Mouse (Mus musculus) midbrain, embryonic 13.5 days (tissue): ENCODE measurements around the gene Eva1a. TPM values are rescaled to one million over a fixed set of nuclear protein-coding genes. Genes with fewer than 3 reads are reported as not detected.
A peak's percentile ranks its signal among the peaks of the same experiment; 100 is the strongest.

Source experiments
- ATAC-seq: fragments of 200-750 bp; cut with Nextera tagmentation; 2 replicates; pipeline ENCODE4 v1.8.0; 2017; ENCODE audit warnings: mild to moderate bottlenecking, moderate TSS enrichment, moderate library complexity
- H3K27ac ChIP-seq: fragments of 300-500 bp; sonication (generic); 2 replicates; pipeline ENCODE4 v1.5.1; 2015; ENCODE audit warnings: inconsistent platforms, mild to moderate bottlenecking, moderate library complexity
- H3K27me3 ChIP-seq: fragments of 300-500 bp; sonication (generic); 2 replicates; pipeline ENCODE4 v1.6.1; 2015; ENCODE audit warnings: mild to moderate bottlenecking, inconsistent platforms
- H3K36me3 ChIP-seq: fragments of 300-500 bp; sonication (generic); 2 replicates; pipeline ENCODE4 v1.6.1; 2015; ENCODE audit warnings: mild to moderate bottlenecking, inconsistent platforms
- H3K4me1 ChIP-seq: fragments of 300-500 bp; sonication (generic); replicated peaks from 2 replicates; pipeline ENCODE4 v1.6.1; 2015; ENCODE audit warnings: inconsistent platforms
- H3K4me2 ChIP-seq: fragments of 300-500 bp; sonication (generic); replicated peaks from 2 replicates; pipeline ENCODE4 v1.6.1; 2015; ENCODE audit warnings: moderate library complexity, mild to moderate bottlenecking, inconsistent platforms
- H3K4me3 ChIP-seq: fragments of 300-500 bp; sonication (generic); replicated peaks from 2 replicates; pipeline ENCODE4 v1.5.1; 2015; ENCODE audit warnings: mild to moderate bottlenecking, inconsistent platforms
- H3K9ac ChIP-seq: fragments of 300-500 bp; sonication (generic); replicated peaks from 2 replicates; pipeline ENCODE4 v1.6.1; 2015; ENCODE audit warnings: mild to moderate bottlenecking, inconsistent platforms
- H3K9me3 ChIP-seq: fragments of 300-500 bp; sonication (generic); 2 replicates; pipeline ENCODE4 v1.6.1; 2016; ENCODE audit warnings: mild to moderate bottlenecking, inconsistent platforms
- WGBS: fragments of 180-500 bp; shearing (Covaris S2); methylation state at CpG from one replicate; pipeline ENCODE4 v1.1.7; 2015; 5-methylcytosine and 5-hydroxymethylcytosine counted together
- polyA plus RNA-seq: library from polyadenylated mRNA; unstranded; fragments of >200 nt; fragmentation: Nextera tagmentation; extraction: Ambion mirVana; gene quantifications from 2 replicates; pipeline ENCODE4 v1.2.1, GENCODE M21; 2015

Eva1a gene
- polyA plus RNA-seq, 1 experiment from 2014 or later = 0.79 TPM

DNA sequence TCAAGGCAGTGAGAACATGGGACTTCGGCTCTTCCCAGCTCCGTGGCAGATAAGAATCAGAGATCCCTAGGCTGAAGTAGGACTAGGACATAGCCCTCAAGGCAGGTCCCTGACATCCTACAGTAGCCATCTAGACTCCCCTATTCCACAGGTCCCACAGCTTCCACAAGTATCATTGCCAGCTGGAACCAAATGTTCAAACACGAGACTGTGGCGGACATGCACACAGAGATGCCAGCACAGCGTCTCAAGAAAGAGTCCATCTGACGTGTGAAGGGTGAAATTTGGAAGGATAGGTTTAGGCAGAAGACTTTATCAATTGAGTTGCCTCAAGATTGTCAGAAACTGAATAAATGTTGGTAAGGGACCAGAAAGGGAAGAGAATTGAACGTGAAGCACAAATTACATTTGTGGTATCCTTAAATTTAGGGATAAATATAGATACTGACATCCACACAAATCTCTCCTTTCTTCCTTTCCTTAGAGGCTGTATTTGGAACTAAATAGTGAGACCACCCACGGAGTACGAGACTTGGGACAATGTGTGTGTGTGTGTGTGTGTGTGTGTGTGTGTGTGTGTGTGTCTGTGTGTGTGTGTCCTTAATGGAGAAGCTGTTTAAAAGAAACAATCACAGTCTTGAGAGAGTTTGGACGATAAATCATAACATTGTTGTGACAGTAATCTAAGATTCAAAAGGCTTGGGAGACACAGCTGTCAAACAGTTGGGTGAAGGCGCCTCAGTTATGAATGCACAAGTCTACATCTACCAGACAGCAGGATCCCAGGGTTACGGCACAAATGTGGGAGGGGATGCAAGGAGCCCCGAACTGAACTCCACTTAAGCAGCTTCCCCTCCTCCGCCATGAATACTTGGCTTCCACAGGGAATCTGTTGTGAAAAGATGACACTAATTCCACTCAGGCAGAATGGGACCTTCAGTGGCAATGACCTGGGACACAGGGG, 71.6 kb downstream of the Eva1a start:
- Histone ChIP-seq H3K27ac (no peak overlapping the region), H3K4me3 (no peak overlapping the region)
- 65% methylated on average over 14 of the region's 14 CpGs for WGBS

GRCm38 (mm10) chr6:82115335-82115965, 74.6 kb downstream of the Eva1a start:
- WGBS = 83% methylated on average over 3 of the region's 3 CpGs
- no peaks in the 10 kb centered on the region for H3K27me3 ChIP-seq
- H3K9me3 ChIP-seq = no peaks in the 10 kb centered on the region
- H3K36me3 ChIP-seq = no peaks in the 10 kb centered on the region
- H3K9ac ChIP-seq = no peak overlapping the region
- no peak for ATAC-seq
- no peak overlapping the region for H3K4me2 ChIP-seq
- H3K27ac ChIP-seq = no peak overlapping the region
- H3K4me1 ChIP-seq = 0 out of 2 replicates have a peak, but pooled peaks cover 3% of the 10 kb centered on the region
- H3K4me3 ChIP-seq = no peak overlapping the region

More for the DNA sequence above, 71.6 kb downstream of the Eva1a start:
- no peaks in the 10 kb centered on the region for H3K9me3 ChIP-seq
- H3K9ac ChIP-seq = no peak overlapping the region
- no peak for ATAC-seq
- H3K4me1 ChIP-seq = no peaks in the 10 kb centered on the region
- no peaks in the 10 kb centered on the region for H3K27me3 ChIP-seq
- H3K4me2 ChIP-seq = no peak overlapping the region
- no peaks in the 10 kb centered on the region for H3K36me3 ChIP-seq

DNA sequence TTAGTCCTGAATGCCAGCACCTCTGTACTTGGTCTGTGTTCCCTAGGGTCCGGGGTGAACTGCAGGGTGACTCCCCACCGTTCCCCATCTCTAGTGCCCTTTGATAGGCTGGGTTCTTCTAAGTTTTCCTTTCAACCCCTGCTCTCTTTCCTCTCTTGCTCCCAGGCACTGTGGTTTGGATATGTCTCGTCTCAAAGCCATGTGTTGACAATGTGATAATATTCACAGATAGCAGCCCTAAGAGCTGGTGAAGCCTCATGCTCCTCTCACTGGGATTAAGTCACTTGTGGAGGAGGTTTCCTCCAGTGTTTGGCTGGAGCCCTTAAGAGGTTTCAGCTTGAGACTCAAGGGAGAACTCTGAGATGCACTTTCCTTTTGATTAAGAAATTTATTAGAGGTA, 75.3 kb downstream of the Eva1a start:
- Histone ChIP-seq H3K27me3 (no peaks in the 10 kb centered on the region), H3K36me3 (no peaks in the 10 kb centered on the region), H3K9me3 (no peaks in the 10 kb centered on the region), H3K4me1 (0 out of 2 replicates have a peak, but pooled peaks cover 3% of the 10 kb centered on the region), H3K4me2 (no peak overlapping the region), H3K9ac (no peak overlapping the region), H3K4me3 (no peak overlapping the region), H3K27ac (no peak overlapping the region)
- ATAC-seq = no peak
- 76% methylated on average over 3 of the region's 3 CpGs for WGBS

DNA sequence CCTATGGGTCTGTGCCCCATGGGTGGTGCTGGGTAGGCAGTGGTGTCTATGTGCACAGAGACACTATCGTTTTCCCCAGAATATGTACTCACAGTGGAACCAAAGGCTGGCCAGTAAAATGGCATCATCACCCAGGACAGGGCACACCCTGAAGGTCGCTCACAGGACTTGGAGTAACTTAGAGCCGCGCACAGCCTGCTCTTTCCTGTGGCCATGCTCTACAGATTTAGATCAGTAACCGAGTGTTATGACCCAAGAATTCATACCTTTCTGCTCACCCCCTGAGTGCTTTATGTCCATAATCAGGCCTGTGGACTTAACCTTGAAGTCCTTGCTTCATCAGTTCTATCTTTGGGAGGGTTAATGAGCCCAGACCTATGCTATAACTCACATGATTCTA, 77.0 kb downstream of the Eva1a start:
- Histone ChIP-seq H3K4me2 (no peak overlapping the region), H3K4me1 (0 out of 2 replicates have a peak, but pooled peaks cover 3% of the 10 kb centered on the region), H3K9ac (no peak overlapping the region), H3K9me3 (no peaks in the 10 kb centered on the region), H3K27ac (no peak overlapping the region), H3K36me3 (no peaks in the 10 kb centered on the region), H3K27me3 (no peaks in the 10 kb centered on the region), H3K4me3 (no peak overlapping the region)
- ATAC-seq = no peak
- 88% methylated on average over 5 of the region's 5 CpGs for WGBS

DNA sequence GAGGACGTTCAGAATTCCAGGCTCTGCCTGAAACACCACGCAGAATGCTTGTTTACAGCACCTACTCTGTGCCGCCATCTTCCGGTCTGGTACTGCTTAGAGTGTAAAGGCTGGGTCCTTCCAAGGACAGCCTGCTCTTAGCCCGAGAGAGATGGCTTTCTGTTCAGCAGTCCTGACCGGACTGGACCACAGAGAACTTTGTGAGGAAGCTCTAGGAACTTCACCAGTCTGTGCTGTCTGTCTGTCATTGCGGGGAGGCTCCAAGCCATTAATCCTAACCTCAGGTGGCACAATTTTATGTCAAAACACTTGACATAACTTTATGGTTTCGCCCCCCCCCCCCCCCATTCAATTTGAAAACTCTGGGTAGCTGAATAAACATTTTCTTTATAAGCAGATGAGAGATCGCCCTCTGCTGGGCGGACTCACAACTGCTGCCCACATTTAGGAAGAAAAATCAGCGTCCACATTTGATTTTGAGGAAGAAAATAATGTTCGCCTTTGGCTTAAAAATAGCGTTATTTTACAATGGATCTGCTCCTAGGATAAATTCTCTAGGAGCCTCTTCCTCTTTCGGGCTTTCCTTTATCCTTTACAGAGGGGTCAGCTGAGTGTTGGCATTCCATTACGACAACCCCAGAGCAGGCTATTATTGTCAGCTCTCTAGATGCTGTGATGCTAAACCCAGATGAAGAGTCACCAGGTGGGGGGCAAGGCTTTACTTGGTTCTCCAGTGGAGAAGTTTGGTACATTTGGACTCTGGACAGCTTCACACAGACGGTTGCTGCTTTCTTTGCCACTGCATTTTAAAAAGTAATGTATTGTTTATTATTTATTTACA, 78.7 kb downstream of the Eva1a start:
- H3K27ac ChIP-seq = no peak overlapping the region
- WGBS = 20% methylated on average over 16 of the region's 16 CpGs
- ATAC-seq = peak; percentile 79
- H3K4me1 ChIP-seq = 0 out of 2 replicates have a peak, but pooled peaks cover 3% of the 10 kb centered on the region
- no peaks in the 10 kb centered on the region for H3K9me3 ChIP-seq
- H3K36me3 ChIP-seq = no peaks in the 10 kb centered on the region
- no peaks in the 10 kb centered on the region for H3K27me3 ChIP-seq
- 0 out of 2 replicates have a peak overlapping the region, but pooled peaks have one; percentile 21 for H3K9ac ChIP-seq
- peak overlapping the region; percentile 9 for H3K4me3 ChIP-seq
- H3K4me2 ChIP-seq = peak overlapping the region; percentile 33

DNA sequence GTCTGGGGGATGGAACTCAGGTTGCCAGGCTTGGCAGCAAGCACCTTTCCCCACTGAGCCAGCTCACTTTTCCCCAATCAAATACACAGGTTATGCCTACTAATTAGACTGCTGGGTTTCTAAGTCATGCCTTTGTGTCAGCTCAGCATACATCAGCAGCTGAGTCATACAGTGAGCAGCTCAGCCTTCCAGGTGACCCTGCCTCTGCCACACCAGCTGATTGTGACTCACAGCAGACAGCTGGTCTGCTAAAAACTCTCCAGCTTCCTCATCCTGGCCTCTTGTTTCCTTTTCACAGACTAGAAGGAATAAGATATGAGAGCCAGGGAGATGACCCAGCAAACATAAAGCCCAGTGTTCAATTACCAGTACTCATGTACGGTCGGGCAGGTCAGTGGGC, 84.3 kb downstream of the Eva1a start:
- Histone ChIP-seq H3K4me2 (no peak overlapping the region), H3K27me3 (no peaks in the 10 kb centered on the region), H3K4me1 (no peaks in the 10 kb centered on the region), H3K9ac (no peak overlapping the region), H3K36me3 (no peaks in the 10 kb centered on the region), H3K27ac (no peak overlapping the region), H3K9me3 (no peaks in the 10 kb centered on the region), H3K4me3 (no peak overlapping the region)
- ATAC-seq = no peak
- 92% methylated on average over 2 of the region's 2 CpGs for WGBS

DNA sequence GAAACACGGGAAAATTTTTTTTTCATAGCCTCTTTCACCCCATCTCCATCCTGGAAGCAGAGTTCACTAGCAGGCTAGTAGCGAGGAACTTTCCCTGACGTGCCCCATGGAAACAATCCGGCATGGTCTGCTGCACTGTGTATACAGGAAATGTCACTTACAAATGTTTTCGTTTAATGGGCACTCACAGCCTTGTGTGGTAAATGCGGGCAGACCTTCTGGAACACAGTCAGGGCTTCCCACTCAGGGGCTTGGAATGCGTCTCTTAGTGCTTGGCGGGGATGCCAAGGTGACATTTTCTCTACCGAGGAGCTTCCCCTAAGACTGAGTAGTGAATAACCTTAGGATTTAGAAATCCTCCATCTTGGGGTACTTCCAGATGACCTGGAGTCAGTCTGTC, 87.0 kb downstream of the Eva1a start:
- Histone ChIP-seq H3K4me1 (no peaks in the 10 kb centered on the region), H3K27ac (no peak overlapping the region), H3K9ac (no peak overlapping the region), H3K4me3 (no peak overlapping the region), H3K4me2 (no peak overlapping the region), H3K27me3 (no peaks in the 10 kb centered on the region), H3K36me3 (no peaks in the 10 kb centered on the region), H3K9me3 (no peaks in the 10 kb centered on the region)
- no peak for ATAC-seq
- WGBS = 82% methylated on average over 9 of the region's 9 CpGs

GRCm38 (mm10) chr6:82129630-82130217, 88.9 kb downstream of the Eva1a start:
- no peaks in the 10 kb centered on the region for H3K9me3 ChIP-seq
- H3K9ac ChIP-seq = no peak overlapping the region
- WGBS = 54% methylated on average over 9 of the region's 9 CpGs
- H3K27me3 ChIP-seq = no peaks in the 10 kb centered on the region
- H3K4me1 ChIP-seq = no peaks in the 10 kb centered on the region
- no peak overlapping the region for H3K4me2 ChIP-seq
- no peaks in the 10 kb centered on the region for H3K36me3 ChIP-seq
- ATAC-seq = peak; percentile 62; the same call in 1 of the 2 replicates
- peak overlapping the region; percentile 19; the same call in 1 of the 2 replicates for H3K27ac ChIP-seq
- no peak overlapping the region for H3K4me3 ChIP-seq

DNA sequence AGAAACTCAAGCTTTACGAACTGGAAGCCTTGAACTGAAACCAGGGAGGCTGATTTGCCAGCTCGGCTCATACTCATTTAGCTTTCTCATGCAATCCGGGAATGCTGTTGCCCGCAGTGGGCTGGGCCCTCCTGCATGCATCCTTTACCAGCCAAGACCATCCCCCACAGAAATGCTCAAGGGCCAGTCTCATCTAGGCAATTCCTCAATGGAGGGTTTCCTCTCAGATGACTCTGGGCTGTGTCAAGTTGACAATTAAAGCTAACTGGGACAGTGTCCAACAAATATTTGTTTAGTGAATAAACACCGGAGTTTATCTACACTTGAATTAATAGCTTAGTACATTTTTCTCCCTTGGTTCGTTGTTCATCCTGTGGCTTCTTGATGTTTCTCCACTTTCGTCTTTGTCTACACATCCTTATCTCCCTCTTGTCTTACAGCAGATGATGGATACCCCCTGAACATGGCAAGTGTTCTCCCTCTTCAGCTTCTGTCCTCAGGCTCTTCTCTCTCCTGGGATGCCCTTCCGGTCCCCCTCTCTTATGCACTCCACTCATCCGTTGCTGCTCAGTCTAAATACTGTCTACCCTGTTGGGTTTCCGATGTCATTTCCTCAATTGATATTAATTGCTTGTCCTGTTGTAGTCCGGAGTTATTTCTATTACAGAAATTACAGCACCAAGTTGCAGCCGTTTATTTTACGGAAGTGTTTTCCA, 92.2 kb downstream of the Eva1a start:
- no peaks in the 10 kb centered on the region for H3K9me3 ChIP-seq
- H3K4me2 ChIP-seq = no peak overlapping the region
- no peak overlapping the region for H3K27ac ChIP-seq
- H3K4me1 ChIP-seq = 0 out of 2 replicates have a peak, but pooled peaks cover 3% of the 10 kb centered on the region
- H3K4me3 ChIP-seq = no peak overlapping the region
- H3K27me3 ChIP-seq = no peaks in the 10 kb centered on the region
- no peak overlapping the region for H3K9ac ChIP-seq
- no peaks in the 10 kb centered on the region for H3K36me3 ChIP-seq
- ATAC-seq = no peak
- WGBS = 84% methylated on average over 13 of the region's 13 CpGs

DNA sequence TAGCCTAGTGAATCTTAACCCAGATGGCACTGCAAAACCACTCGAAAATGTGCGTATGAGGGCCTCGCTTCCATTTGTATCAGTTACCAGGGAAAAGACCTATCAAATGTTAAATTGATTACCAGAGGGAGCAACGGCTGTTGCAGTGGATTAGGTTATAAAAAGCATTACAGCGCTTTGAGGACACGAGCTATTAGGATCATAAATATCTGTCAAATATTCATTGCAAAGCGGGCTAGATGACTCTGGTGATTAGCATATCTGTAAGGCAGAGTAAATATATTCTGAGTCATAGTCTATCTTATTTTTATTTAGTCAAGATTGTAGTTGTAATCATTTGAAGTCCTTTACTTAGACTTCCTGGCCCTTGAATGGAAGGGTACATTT, 92.7 kb downstream of the Eva1a start:
- Histone ChIP-seq H3K27ac (no peak overlapping the region), H3K4me3 (no peak overlapping the region), H3K27me3 (no peaks in the 10 kb centered on the region), H3K9me3 (no peaks in the 10 kb centered on the region), H3K9ac (no peak overlapping the region), H3K4me1 (0 out of 2 replicates have a peak, but pooled peaks cover 3% of the 10 kb centered on the region), H3K4me2 (no peak overlapping the region), H3K36me3 (no peaks in the 10 kb centered on the region)
- ATAC-seq = no peak
- WGBS = 81% methylated on average over 7 of the region's 7 CpGs
